Mouse (Mus musculus) megakaryocyte, embryonic 14.5 days (primary cell): ENCODE results near the gene Ppp5c.

Experiments
- FLI1 ChIP-seq: IDR thresholded peaks from 2 replicates; pipeline ENCODE4 v1.6.1; 2012; ENCODE audit warnings: low read length, inconsistent platforms, mixed read lengths
- GATA1 ChIP-seq: IDR thresholded peaks from 3 replicates; pipeline ENCODE4 v1.6.1; 2012; ENCODE audit warnings: mixed read lengths, low read length, inconsistent platforms, borderline replicate concordance

DNA sequence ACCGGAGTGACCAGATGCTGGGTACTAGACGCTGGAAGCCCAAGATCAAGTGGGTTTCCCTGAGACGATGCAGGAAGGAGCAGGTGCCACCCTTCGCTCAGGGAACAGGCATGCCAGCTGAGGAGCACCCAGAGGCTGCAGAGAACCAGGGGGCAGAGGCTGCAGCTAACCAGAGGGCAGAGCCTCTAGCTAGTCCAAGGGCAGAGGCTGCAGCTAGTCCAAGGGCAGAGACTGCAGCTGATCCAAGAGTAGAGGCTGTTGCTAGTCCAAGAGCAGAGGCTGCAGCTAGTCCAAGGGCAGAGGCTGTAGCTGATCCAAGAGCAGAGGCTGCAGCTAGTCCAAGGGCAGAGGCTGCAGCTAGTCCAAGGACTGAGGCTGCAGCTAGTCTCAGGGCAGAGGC is 32.4 kb downstream of the Ppp5c start:
- TF ChIP-seq GATA1 (no peak), FLI1 (no peak)
